Mouse (Mus musculus): ENCODE measurements around the gene Fam81a.

DNA sequence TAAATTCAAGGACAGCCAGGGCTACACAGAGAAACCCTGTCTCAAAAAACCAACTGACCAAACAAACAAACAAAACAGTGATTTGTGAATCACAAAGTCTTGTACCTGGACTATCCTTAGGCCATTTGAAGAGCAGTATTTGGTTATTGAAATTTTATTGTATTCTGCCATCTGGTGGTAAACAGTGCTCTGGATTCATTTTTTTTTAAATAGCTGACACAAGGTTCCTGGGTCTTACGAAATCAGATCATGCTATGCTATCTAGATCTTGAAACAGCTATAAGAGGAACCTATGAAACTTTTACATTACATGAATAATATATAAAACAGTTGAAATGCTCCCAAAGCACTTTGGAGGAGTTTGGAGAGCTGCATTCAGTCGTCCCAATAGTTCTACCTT lies 61.4 kb downstream of the Fam81a start:
- TF ChIP-seq POLR2A (IDR thresholded peaks at IDR 0.05; ENCODE audit: borderline replicate concordance, extremely low read depth, insufficient read depth, insufficient read length, poor library complexity, severe bottlenecking) = no peak
- TF ChIP-seq CTCF (IDR thresholded peaks at IDR 0.05; ENCODE audit: borderline replicate concordance, extremely low read depth, insufficient read depth, insufficient read length) = no peak
